Mouse (Mus musculus) liver, embryonic 18 days (tissue): ENCODE data around the gene Nrxn2. TPM values are rescaled to one million over a fixed set of nuclear protein-coding genes. Genes with fewer than 3 reads are reported as not detected.

Experiments used
- polyA plus RNA-seq: library from polyadenylated mRNA; depleted of rRNA; stranded (reverse); fragments of >200 nt; gene quantifications from 2 replicates; pipeline ENCODE4 v1.2.3, GENCODE M21; 2012; rRNA removed

Gene Nrxn2
- polyA plus RNA-seq, result 0.39 and 0.82 TPM in 2 replicates

DNA sequence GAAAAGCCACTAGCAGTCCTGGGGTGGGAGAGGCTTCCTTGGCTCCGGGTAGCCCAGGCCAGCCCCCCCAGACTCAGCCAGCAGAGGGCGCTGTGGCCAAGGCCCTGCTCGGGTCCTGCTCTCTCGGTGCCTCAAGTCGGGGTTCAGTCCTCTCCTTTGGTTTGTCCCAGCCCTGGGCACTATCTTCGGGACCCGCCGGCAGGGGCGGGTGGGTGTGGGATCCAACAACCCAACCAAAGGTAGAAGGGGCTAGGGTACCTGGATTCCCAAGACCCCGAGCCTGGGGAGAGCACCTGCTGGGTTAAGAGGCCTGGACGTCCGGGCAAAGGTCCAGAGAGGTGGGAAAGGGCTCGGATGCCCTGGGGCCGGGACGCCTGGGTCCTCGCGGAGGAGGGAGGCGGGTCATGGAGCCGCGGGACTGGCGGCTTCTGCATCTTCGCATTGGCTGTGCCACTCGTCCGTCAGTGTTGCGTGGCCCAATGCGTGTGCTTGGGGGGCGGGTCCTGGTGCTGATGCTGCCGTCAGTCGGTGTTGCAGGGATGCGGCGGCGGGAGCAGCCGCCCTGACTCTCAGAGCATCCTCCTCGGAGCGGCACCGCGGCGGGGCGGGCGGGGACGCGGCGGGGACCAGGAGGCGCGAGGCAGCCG, at the start of gene Nrxn2:
Gene Nrxn2, plus strand, starts transcription at position 499 of the 647 bp plus-strand sequence.

DNA sequence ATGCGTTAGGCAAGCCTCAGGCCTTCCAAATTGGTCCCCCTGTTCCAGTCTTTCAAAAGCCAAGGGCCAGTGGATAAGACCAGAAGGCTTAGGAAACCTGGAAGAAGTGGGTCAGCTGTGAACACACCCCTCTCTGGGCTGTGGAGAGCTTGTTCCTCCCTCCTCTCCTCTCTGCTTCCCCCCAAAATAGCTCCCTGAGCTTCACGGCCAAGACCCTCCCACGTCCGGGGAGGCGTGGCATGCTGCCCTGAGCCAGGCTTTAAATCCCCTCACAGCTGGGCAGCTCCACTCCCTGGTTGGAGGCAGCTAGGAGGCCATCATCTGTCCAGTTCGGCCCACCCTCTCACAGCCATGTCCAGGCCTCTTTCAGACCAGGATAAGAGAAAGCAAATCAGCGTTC, 34.4 kb upstream of the Nrxn2 start, which contains the start of gene Pygm:
Gene Pygm, plus strand, starts transcription at position 272 of the 400 bp plus-strand sequence.

DNA sequence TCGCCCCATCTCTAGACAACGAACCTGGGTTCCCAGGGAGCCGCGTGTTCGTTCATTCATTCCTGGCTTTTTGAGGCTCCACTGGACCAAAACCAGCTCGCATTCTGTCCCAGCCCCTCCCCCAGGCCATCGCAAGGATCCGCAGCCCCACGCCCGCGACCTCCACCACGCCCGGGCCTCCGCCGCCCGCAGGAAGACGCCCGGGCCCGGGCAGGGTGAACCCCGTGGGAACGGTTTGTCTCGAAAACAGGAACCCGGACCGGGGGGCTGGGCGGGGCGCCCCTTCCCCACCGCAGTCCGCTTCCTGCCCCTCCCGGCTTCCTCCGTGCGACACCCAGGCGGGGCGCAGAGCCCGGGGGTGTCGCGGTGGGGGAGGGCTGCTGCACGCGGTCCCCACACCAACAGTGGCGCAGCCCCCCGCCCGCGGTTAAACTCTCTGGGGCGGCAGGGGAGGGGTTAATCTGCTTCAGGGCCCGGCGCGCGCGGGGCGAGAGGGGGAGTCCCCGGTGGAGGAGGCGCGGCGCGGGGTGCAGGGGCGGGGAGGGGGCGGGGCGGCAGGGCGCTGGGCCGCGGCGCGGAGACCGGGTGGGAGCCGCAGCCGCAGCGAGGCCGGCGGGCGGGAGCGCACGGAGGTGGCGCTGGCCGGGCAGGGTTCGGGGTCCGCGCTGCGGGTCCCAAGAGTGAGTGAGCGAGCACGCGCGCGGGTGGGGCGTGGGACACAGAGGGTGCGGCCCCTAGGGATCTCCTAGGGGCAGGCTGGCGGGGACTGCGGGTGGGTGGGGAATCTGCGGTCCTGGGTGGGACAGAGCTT, 19.0 kb upstream of the Nrxn2 start, which contains the start of gene Rasgrp2:
Gene Rasgrp2, plus strand, starts transcription at position 56 of the 811 bp plus-strand sequence.

DNA sequence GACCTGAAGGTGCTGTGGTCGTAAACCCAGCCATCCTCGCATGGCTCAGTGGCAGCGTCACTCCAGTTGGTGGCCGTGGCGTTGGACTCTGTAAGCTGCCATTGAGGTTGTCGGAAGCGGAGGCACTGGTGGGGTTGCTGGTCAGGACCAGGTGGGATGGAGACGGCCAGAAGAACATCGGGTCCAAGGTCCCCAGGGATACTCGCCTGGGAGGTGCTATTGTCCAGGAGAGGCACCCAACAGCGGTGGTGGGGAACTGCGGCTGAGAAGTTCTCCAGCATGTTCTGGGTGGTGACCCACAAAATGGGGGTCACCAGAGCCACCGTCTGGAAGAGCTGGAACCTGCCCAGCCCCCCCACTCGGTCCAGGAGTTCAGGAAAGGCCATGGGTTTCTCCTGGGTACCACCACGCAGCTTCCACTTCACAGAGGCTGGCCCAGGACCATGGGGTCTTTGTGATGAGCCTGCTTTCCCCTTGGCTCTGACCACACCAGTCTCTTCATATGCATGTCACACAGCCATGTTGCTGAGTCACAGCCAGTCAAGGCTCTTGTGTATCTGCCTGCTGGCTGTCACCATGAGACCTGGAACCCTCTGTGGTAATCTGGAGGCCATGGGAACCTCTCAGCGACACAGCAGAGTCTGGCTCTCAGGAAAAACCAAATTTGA, 124.0 kb downstream of the Nrxn2 start, which contains the start of gene Slc22a12:
Gene Slc22a12, minus strand, starts transcription at position 666 of the 668 bp plus-strand sequence.

Other genes with a start within 250 kb of the Nrxn2 start
- gene Majin, start 234.3 kb upstream of the Nrxn2 start, polyA plus RNA-seq, result 0.05 TPM in 2 replicates
- gene Gpha2, start 192.4 kb upstream of the Nrxn2 start, polyA plus RNA-seq, result not detected in 2 replicates
- 4.8 and 5.2 TPM in 2 replicates for gene Ppp2r5b, start 182.9 kb upstream of the Nrxn2 start, polyA plus RNA-seq
- 5.6 and 6.8 TPM in 2 replicates for gene Atg2a, start 177.1 kb upstream of the Nrxn2 start, polyA plus RNA-seq
- 57.5 and 76.1 TPM in 2 replicates for gene Ehd1, start 142.0 kb upstream of the Nrxn2 start, polyA plus RNA-seq
- gene Cdc42bpg, start 112.3 kb upstream of the Nrxn2 start, polyA plus RNA-seq, result 4.2 and 5.4 TPM in 2 replicates
- gene Men1, start 83.8 kb upstream of the Nrxn2 start, polyA plus RNA-seq, result 16.8 and 18.1 TPM in 2 replicates
- 29.5 and 37.2 TPM in 2 replicates for gene Map4k2, start 77.6 kb upstream of the Nrxn2 start, polyA plus RNA-seq
- 43.1 and 53.9 TPM in 2 replicates for gene Sf1, start 55.0 kb upstream of the Nrxn2 start, polyA plus RNA-seq
- 3.5 and 4.3 TPM in 2 replicates for gene Pygm, start 34.3 kb upstream of the Nrxn2 start, polyA plus RNA-seq
- 80.4 and 84.1 TPM in 2 replicates for gene Rasgrp2, start 19.4 kb upstream of the Nrxn2 start, polyA plus RNA-seq
- gene Slc22a12, start 124.3 kb downstream of the Nrxn2 start, polyA plus RNA-seq, result 0.01 and 0.04 TPM in 2 replicates